Mouse (Mus musculus): ENCODE results near the gene D3Ertd254e. TPM values are rescaled to one million over a fixed set of nuclear protein-coding genes. Genes with fewer than 3 reads are reported as not detected.
A peak's percentile ranks its signal among the peaks of the same experiment; 100 is the strongest.

D3Ertd254e gene
- polyA plus RNA-seq, 1 experiment from 2014 or later: 14.9 TPM

GRCm38 (mm10) chr3:36207520-36208264 lies 56.9 kb downstream of the D3Ertd254e start:
- Histone ChIP-seq H3K4me3 (ENCODE audit: low read length) (no peak overlapping the region), H3K27me3 (replicated peaks; ENCODE audit: control insufficient read depth, insufficient read depth, low read length) (no peaks in the 10 kb centered on the region), H3K4me1 (ENCODE audit: control insufficient read depth, insufficient read depth, low read depth, low read length) (no peaks in the 10 kb centered on the region), H3K4me2 (ENCODE audit: low read length) (no peak overlapping the region), H3K27ac (ENCODE audit: low read depth, low read length) (no peak overlapping the region), H3K9ac (ENCODE audit: low read depth, low read length) (no peak overlapping the region), H3K36me3 (ENCODE audit: control insufficient read depth, insufficient read depth, low read length) (no peaks in the 10 kb centered on the region), H3K9me3 (ENCODE audit: control insufficient read depth, low read length) (no peaks in the 10 kb centered on the region)
- ATAC-seq: no peak
- WGBS: 70% methylated on average over 19 of the region's 19 CpGs

- Histone ChIP-seq H3K4me2 (ENCODE audit: low read length) (0 out of 2 replicates have a peak overlapping the region, but pooled peaks have one; percentile 5), H3K9ac (ENCODE audit: low read depth, low read length) (peak overlapping the region; percentile 4; the same call in 1 of the 2 replicates), H3K27ac (ENCODE audit: low read depth, low read length) (no peak overlapping the region), H3K4me3 (ENCODE audit: low read length) (no peak overlapping the region), H3K9me3 (ENCODE audit: control insufficient read depth, low read length) (no peaks in the 10 kb centered on the region), H3K36me3 (ENCODE audit: control insufficient read depth, insufficient read depth, low read length) (no peaks in the 10 kb centered on the region), H3K4me1 (ENCODE audit: control insufficient read depth, insufficient read depth, low read depth, low read length) (no peaks in the 10 kb centered on the region), H3K27me3 (replicated peaks; ENCODE audit: control insufficient read depth, insufficient read depth, low read length) (no peaks in the 10 kb centered on the region)
- WGBS: 56% methylated on average over 11 of the region's 11 CpGs
- peak; percentile 91 for ATAC-seq
Observed at GRCm38 (mm10) chr3:36209776-36210555, 59.1 kb downstream of the D3Ertd254e start.

- peak; percentile 26; the same call in 1 of the 2 replicates for ATAC-seq
- H3K36me3 ChIP-seq (ENCODE audit: control insufficient read depth, insufficient read depth, low read length): no peaks in the 10 kb centered on the region
- no peak overlapping the region for H3K9ac ChIP-seq (ENCODE audit: low read depth, low read length)
- H3K4me3 ChIP-seq (ENCODE audit: low read length): no peak overlapping the region
- H3K27ac ChIP-seq (ENCODE audit: low read depth, low read length): no peak overlapping the region
- no peaks in the 10 kb centered on the region for H3K27me3 ChIP-seq (replicated peaks; ENCODE audit: control insufficient read depth, insufficient read depth, low read length)
- 56% methylated on average over 2 of the region's 2 CpGs for WGBS
- no peaks in the 10 kb centered on the region for H3K9me3 ChIP-seq (ENCODE audit: control insufficient read depth, low read length)
- H3K4me1 ChIP-seq (ENCODE audit: control insufficient read depth, insufficient read depth, low read depth, low read length): no peaks in the 10 kb centered on the region
- H3K4me2 ChIP-seq (ENCODE audit: low read length): no peak overlapping the region
Observed at GRCm38 (mm10) chr3:36210939-36211338, 60.1 kb downstream of the D3Ertd254e start.

- Histone ChIP-seq H3K4me2 (ENCODE audit: low read length) (no peak overlapping the region), H3K9me3 (ENCODE audit: control insufficient read depth, low read length) (no peaks in the 10 kb centered on the region), H3K4me1 (ENCODE audit: control insufficient read depth, insufficient read depth, low read depth, low read length) (no peaks in the 10 kb centered on the region), H3K9ac (ENCODE audit: low read depth, low read length) (no peak overlapping the region), H3K36me3 (ENCODE audit: control insufficient read depth, insufficient read depth, low read length) (no peaks in the 10 kb centered on the region), H3K27me3 (replicated peaks; ENCODE audit: control insufficient read depth, insufficient read depth, low read length) (no peaks in the 10 kb centered on the region), H3K27ac (ENCODE audit: low read depth, low read length) (no peak overlapping the region), H3K4me3 (ENCODE audit: low read length) (no peak overlapping the region)
- no peak for ATAC-seq
- 87% methylated on average over 4 of the region's 4 CpGs for WGBS
Observed at GRCm38 (mm10) chr3:36212758-36213157, 61.9 kb downstream of the D3Ertd254e start.

Other genes starting within 250 kb of the D3Ertd254e start
- 88.7 and 97.4 TPM in 2 replicates for gene Dcun1d1, start 213.6 kb upstream of the D3Ertd254e start, polyA plus RNA-seq (2015; fragmentation: Nextera tagmentation; extraction: Ambion mirVana)
- gene Mccc1, start 150.3 kb upstream of the D3Ertd254e start, polyA plus RNA-seq (2015; fragmentation: Nextera tagmentation; extraction: Ambion mirVana): 26.3 and 29.1 TPM in 2 replicates
- not detected in 2 replicates for gene Ccdc144b, start 97.5 kb upstream of the D3Ertd254e start, polyA plus RNA-seq (2015; fragmentation: Nextera tagmentation; extraction: Ambion mirVana)
- 96.1 and 101 TPM in 2 replicates for gene Acad9, start 85.0 kb upstream of the D3Ertd254e start, polyA plus RNA-seq (2015; fragmentation: Nextera tagmentation; extraction: Ambion mirVana)
- gene Qrfpr, start 71.3 kb downstream of the D3Ertd254e start, polyA plus RNA-seq (2015; fragmentation: Nextera tagmentation; extraction: Ambion mirVana): 1.9 and 2.2 TPM in 2 replicates

Measured in hindbrain, embryonic 16.5 days (tissue).